Mouse (Mus musculus): ENCODE data around the gene Dpep3.

GRCm38 (mm10) chr8:105931271-105931670 is 48.0 kb downstream of the Dpep3 start:
- no peak for TF ChIP-seq TAL1 (conservative IDR thresholded peaks at IDR 0.05; ENCODE audit: low read depth, low read length)
- no peak for TF ChIP-seq CTCF (IDR thresholded peaks at IDR 0.05; ENCODE audit: low read depth, low read length)
- TF ChIP-seq GATA1 (IDR thresholded peaks at IDR 0.05; ENCODE audit: borderline replicate concordance, low read length) = no peak
- TF ChIP-seq GATA2 (IDR thresholded peaks at IDR 0.05; ENCODE audit: borderline replicate concordance, low read depth, low read length) = no peak
- TF ChIP-seq POLR2AphosphoS5 (IDR thresholded peaks at IDR 0.05; ENCODE audit: insufficient replicate concordance, low read depth, low read length) = no peak

Data from G1E (cell line).